Mouse (Mus musculus): ENCODE results near the gene Bag6. TPM values are rescaled to one million over a fixed set of nuclear protein-coding genes. Genes with fewer than 3 reads are reported as not detected.

Gene Bag6
- total and polyA plus RNA-seq, 2 experiments from 2014 or later = 68.9 to 339 TPM

- Histone ChIP-seq H3K4me1 (ENCODE audit: insufficient read depth, low read length) (no peaks in the 10 kb centered on the region), H3K4me3 (ENCODE audit: low read depth, low read length) (no peak overlapping the region), H3K9me3 (ENCODE audit: low read length) (no peaks in the 10 kb centered on the region), H3K27me3 (ENCODE audit: insufficient read depth, low read length) (no peaks in the 10 kb centered on the region), H3K27ac (ENCODE audit: low read depth, low read length) (no peak overlapping the region), H3K36me3 (ENCODE audit: insufficient read depth, low read length) (peaks cover 81% of the 10 kb centered on the region), H3K4me2 (ENCODE audit: low read depth, low read length, poor library complexity, severe bottlenecking) (no peak overlapping the region), H3K9ac (replicated peaks; ENCODE audit: low read length, poor library complexity, severe bottlenecking) (no peak overlapping the region)
- ATAC-seq (ENCODE audit: low FRiP score) (no peak), DNase-seq (ENCODE audit: low spot score) (no peak)
- 56% methylated on average over 3 of the region's 3 CpGs for WGBS
- TF ChIP-seq CTCF (IDR thresholded peaks at IDR 0.05) = no peak
Measured at GRCm38 (mm10) chr17:35147348-35147747, 12.4 kb downstream of the Bag6 start.

DNA sequence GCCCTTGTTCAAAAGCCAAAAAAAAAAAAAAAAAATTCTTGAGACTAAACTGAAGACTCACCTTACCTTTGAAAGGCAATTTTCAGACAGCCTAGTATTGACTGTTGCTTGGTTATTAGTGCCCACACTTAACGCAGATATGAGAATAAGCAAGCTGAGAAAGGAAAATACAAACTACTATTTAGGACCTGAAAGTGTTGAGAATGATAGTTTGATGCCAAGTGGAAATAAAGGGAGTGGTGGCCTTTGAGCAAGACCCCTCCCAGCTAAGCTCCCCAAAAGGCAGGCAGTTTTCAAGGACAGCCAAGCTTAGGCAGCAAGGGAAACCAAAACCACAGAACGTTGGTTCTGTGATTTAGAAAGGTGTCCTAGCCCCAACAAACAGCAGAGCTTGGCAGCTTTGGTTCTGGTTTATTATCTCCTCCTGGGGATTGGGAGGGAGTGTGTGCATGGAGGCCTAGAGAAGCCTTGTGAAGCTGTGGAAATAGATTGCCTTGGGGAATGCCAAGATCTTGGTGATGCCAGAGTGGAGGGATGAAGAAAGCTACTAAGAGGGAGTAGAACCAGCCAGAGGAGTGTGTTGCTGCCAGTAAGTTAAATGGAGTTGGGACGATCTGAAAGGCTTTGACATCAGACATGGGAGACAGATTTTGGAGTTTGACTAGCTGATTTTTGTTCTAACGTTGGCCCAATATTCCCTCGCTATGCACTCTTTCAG lies 13.1 kb downstream of the Bag6 start:
- Histone ChIP-seq H3K36me3 (ENCODE audit: insufficient read depth, low read length) (peaks cover 81% of the 10 kb centered on the region), H3K4me3 (ENCODE audit: low read depth, low read length) (no peak overlapping the region), H3K4me2 (ENCODE audit: low read depth, low read length, poor library complexity, severe bottlenecking) (no peak overlapping the region), H3K9ac (replicated peaks; ENCODE audit: low read length, poor library complexity, severe bottlenecking) (no peak overlapping the region), H3K9me3 (ENCODE audit: low read length) (no peaks in the 10 kb centered on the region), H3K4me1 (ENCODE audit: insufficient read depth, low read length) (no peaks in the 10 kb centered on the region), H3K27me3 (ENCODE audit: insufficient read depth, low read length) (no peaks in the 10 kb centered on the region), H3K27ac (ENCODE audit: low read depth, low read length) (no peak overlapping the region; the same call in 1 of the 2 replicates)
- DNase-seq (ENCODE audit: low spot score) (no peak), ATAC-seq (ENCODE audit: low FRiP score) (no peak)
- no peak for TF ChIP-seq CTCF (IDR thresholded peaks at IDR 0.05)
- WGBS = 61% methylated on average over 5 of the region's 5 CpGs

DNA sequence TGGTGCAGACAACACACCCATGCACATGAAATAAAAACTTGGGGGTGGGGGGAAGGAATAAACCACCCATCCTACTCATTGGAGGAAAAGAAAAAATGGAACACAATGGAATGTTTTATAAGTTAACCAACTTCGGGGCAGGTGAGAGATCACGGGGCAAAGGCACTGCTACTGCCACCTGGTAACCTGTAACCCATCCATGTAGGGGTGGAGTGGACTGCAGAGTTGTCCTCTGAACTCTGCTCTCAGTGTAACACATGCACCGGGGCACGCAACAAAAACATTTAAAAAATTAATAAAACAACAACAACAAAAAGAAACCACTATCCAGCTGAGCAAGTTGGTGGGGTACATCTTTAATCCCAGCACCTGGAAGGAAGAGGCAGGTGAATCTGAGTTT lies 17.1 kb downstream of the Bag6 start:
- Histone ChIP-seq H3K9ac (replicated peaks; ENCODE audit: low read length, poor library complexity, severe bottlenecking) (no peak overlapping the region), H3K4me2 (ENCODE audit: low read depth, low read length, poor library complexity, severe bottlenecking) (no peak overlapping the region), H3K36me3 (ENCODE audit: insufficient read depth, low read length) (peaks cover 80% of the 10 kb centered on the region), H3K27me3 (ENCODE audit: insufficient read depth, low read length) (no peaks in the 10 kb centered on the region), H3K4me3 (ENCODE audit: low read depth, low read length) (no peak overlapping the region), H3K4me1 (ENCODE audit: insufficient read depth, low read length) (no peaks in the 10 kb centered on the region), H3K27ac (ENCODE audit: low read depth, low read length) (no peak overlapping the region), H3K9me3 (ENCODE audit: low read length) (no peaks in the 10 kb centered on the region)
- DNase-seq (ENCODE audit: low spot score) = no peak
- 95% methylated on average over 4 of the region's 4 CpGs for WGBS
- no peak for TF ChIP-seq CTCF (IDR thresholded peaks at IDR 0.05)
- ATAC-seq (ENCODE audit: low FRiP score) = no peak

DNA sequence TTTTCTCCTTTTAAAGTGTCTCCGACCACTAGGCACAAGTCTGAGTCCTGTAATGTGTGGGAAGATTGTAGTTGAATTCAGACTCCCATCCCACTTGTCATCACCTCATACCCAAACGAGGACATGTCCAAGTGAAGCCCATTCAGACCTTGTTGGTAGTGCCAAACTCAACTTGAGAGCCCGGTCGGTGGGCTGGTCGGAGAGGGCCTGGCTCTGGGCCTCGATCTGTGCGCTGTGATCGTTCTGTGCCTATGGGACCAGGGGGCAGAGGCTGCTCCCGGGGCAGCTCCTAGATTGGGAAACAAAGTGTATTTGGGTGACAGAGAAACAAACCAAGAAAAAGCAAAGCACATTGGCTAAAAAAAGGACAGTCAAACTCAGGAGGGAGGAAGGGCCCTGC lies 18.1 kb downstream of the Bag6 start:
- no peaks in the 10 kb centered on the region for H3K9me3 ChIP-seq (ENCODE audit: low read length)
- ATAC-seq (ENCODE audit: low FRiP score) = no peak
- H3K27ac ChIP-seq (ENCODE audit: low read depth, low read length) = no peak overlapping the region
- TF ChIP-seq CTCF (IDR thresholded peaks at IDR 0.05) = no peak
- no peak overlapping the region for H3K9ac ChIP-seq (replicated peaks; ENCODE audit: low read length, poor library complexity, severe bottlenecking)
- H3K4me1 ChIP-seq (ENCODE audit: insufficient read depth, low read length) = no peaks in the 10 kb centered on the region
- no peak overlapping the region for H3K4me3 ChIP-seq (ENCODE audit: low read depth, low read length)
- WGBS = 87% methylated on average over 9 of the region's 9 CpGs
- no peaks in the 10 kb centered on the region for H3K27me3 ChIP-seq (ENCODE audit: insufficient read depth, low read length)
- H3K4me2 ChIP-seq (ENCODE audit: low read depth, low read length, poor library complexity, severe bottlenecking) = no peak overlapping the region
- no peak for DNase-seq (ENCODE audit: low spot score)
- peaks cover 85% of the 10 kb centered on the region for H3K36me3 ChIP-seq (ENCODE audit: insufficient read depth, low read length)

DNA sequence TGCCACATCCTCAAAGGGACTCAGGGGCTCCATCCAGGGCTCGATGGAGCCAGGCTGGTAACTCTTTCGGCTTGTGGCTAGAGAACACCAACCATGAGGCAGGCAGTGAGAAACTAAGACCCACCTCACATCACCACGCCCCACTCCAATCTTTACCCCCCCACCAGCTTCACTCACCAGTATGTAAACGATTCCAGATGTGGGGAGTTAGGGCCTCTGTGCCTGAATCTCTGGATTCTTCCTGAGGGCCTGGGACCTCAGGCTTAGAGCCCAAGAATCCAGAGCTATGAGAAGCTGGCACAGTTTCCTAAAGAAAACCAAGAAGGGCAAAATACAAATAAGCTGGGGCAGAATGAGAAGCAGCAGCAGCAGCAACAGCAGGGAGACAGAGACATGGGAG lies 19.0 kb downstream of the Bag6 start:
- H3K4me3 ChIP-seq (ENCODE audit: low read depth, low read length) = no peak overlapping the region
- H3K9ac ChIP-seq (replicated peaks; ENCODE audit: low read length, poor library complexity, severe bottlenecking) = no peak overlapping the region
- ATAC-seq (ENCODE audit: low FRiP score) = no peak
- no peak for TF ChIP-seq CTCF (IDR thresholded peaks at IDR 0.05)
- no peak overlapping the region for H3K27ac ChIP-seq (ENCODE audit: low read depth, low read length)
- no peak for DNase-seq (ENCODE audit: low spot score)
- H3K27me3 ChIP-seq (ENCODE audit: insufficient read depth, low read length) = no peaks in the 10 kb centered on the region
- H3K36me3 ChIP-seq (ENCODE audit: insufficient read depth, low read length) = peaks cover 93% of the 10 kb centered on the region
- no peaks in the 10 kb centered on the region for H3K9me3 ChIP-seq (ENCODE audit: low read length)
- no peak overlapping the region for H3K4me2 ChIP-seq (ENCODE audit: low read depth, low read length, poor library complexity, severe bottlenecking)
- no peaks in the 10 kb centered on the region for H3K4me1 ChIP-seq (ENCODE audit: insufficient read depth, low read length)
- 90% methylated on average over 4 of the region's 4 CpGs for WGBS

GRCm38 (mm10) chr17:35154616-35155015 lies 19.6 kb downstream of the Bag6 start:
- Histone ChIP-seq H3K4me3 (ENCODE audit: low read depth, low read length) (no peak overlapping the region), H3K27ac (ENCODE audit: low read depth, low read length) (no peak overlapping the region), H3K4me1 (ENCODE audit: insufficient read depth, low read length) (no peaks in the 10 kb centered on the region), H3K9ac (replicated peaks; ENCODE audit: low read length, poor library complexity, severe bottlenecking) (no peak overlapping the region), H3K4me2 (ENCODE audit: low read depth, low read length, poor library complexity, severe bottlenecking) (no peak overlapping the region), H3K9me3 (ENCODE audit: low read length) (no peaks in the 10 kb centered on the region), H3K36me3 (ENCODE audit: insufficient read depth, low read length) (peaks cover 93% of the 10 kb centered on the region), H3K27me3 (ENCODE audit: insufficient read depth, low read length) (no peaks in the 10 kb centered on the region)
- TF ChIP-seq CTCF (IDR thresholded peaks at IDR 0.05) = no peak
- 71% methylated on average over 7 of the region's 7 CpGs for WGBS
- DNase-seq (ENCODE audit: low spot score) = no peak
- ATAC-seq (ENCODE audit: low FRiP score) = no peak

Measured in midbrain, postnatal 0 days (tissue).